Mouse (Mus musculus) liver, embryonic 13.5 days (tissue): Measurements from ENCODE around the gene Pmpcb. TPM values are rescaled to one million over a fixed set of nuclear protein-coding genes. Genes with fewer than 3 reads are reported as not detected.
A peak's percentile ranks its signal among the peaks of the same experiment; 100 is the strongest.
"Not testable (repeated sequence)": the region's sequence is repeated elsewhere in the genome, so short reads cannot be mapped to it uniquely, and the experiment has no call there.

Experiments
- ATAC-seq: fragments of 200-750 bp; cut with Nextera tagmentation; 2 replicates; pipeline ENCODE4 v1.8.0; 2017; ENCODE audit warnings: low read depth, mild to moderate bottlenecking, moderate number of reproducible peaks, moderate library complexity
- DNase-seq: peaks from one replicate; pipeline ENCODE4 v3.0.0; 2022
- H3K27ac ChIP-seq: fragments of 300-500 bp; sonication (generic); 2 replicates; pipeline ENCODE4 v1.5.1; 2015; ENCODE audit warnings: moderate library complexity, mild to moderate bottlenecking, inconsistent platforms
- H3K27me3 ChIP-seq: fragments of 300-500 bp; sonication (generic); 2 replicates; pipeline ENCODE4 v1.6.1; 2015; ENCODE audit warnings: mild to moderate bottlenecking, inconsistent platforms
- H3K36me3 ChIP-seq: fragments of 300-500 bp; sonication (generic); 2 replicates; pipeline ENCODE4 v1.6.1; 2015; ENCODE audit warnings: mild to moderate bottlenecking, inconsistent platforms
- H3K4me1 ChIP-seq: fragments of 300-500 bp; sonication (generic); replicated peaks from 2 replicates; pipeline ENCODE4 v1.6.1; 2015; ENCODE audit warnings: inconsistent platforms
- H3K4me2 ChIP-seq: fragments of 300-500 bp; sonication (generic); 2 replicates; pipeline ENCODE4 v1.6.1; 2015; ENCODE audit warnings: inconsistent platforms, mild to moderate bottlenecking, moderate library complexity
- H3K4me3 ChIP-seq: fragments of 300-500 bp; sonication (generic); replicated peaks from 2 replicates; pipeline ENCODE4 v1.5.1; 2015; ENCODE audit warnings: mild to moderate bottlenecking, inconsistent platforms
- H3K9ac ChIP-seq: fragments of 300-500 bp; sonication (generic); 2 replicates; pipeline ENCODE4 v1.6.1; 2015; ENCODE audit warnings: mild to moderate bottlenecking, inconsistent platforms
- H3K9me3 ChIP-seq: fragments of 300-500 bp; sonication (generic); replicated peaks from 2 replicates; pipeline ENCODE4 v1.6.1; 2016; ENCODE audit warnings: inconsistent platforms
- WGBS: fragments of 180-500 bp; shearing (Covaris S2); methylation state at CpG from one replicate; pipeline ENCODE4 v1.1.7; 2015; ENCODE audit not compliant: insufficient replicate concordance; 5-methylcytosine and 5-hydroxymethylcytosine counted together
- polyA plus RNA-seq: library from polyadenylated mRNA; unstranded; fragments of >200 nt; fragmentation: Nextera tagmentation; extraction: Ambion mirVana; gene quantifications from 2 replicates; pipeline ENCODE4 v1.2.1, GENCODE M21; 2015

Pmpcb gene
- 51.5 and 58.1 TPM in 2 replicates for polyA plus RNA-seq

GRCm38 (mm10) chr5:21736956-21737585 lies at the start of gene Pmpcb:
Pmpcb (plus strand) TSS chr5:21737141.
- WGBS = under 1% methylated on average over 42 of the region's 42 CpGs
- H3K27ac ChIP-seq = peak within 1 kb of the TSS; percentile 72
- peak; percentile 83 for ATAC-seq

GRCm38 (mm10) chr5:21692230-21692629 lies 44.7 kb upstream of the Pmpcb start:
- no peak overlapping the region for H3K9ac ChIP-seq
- no peak for ATAC-seq
- no peak for DNase-seq
- peaks cover 1% of the 10 kb centered on the region; the same call in 1 of the 2 replicates for H3K4me1 ChIP-seq
- H3K27me3 ChIP-seq = no peaks in the 10 kb centered on the region
- H3K36me3 ChIP-seq = no peaks in the 10 kb centered on the region
- no peak overlapping the region for H3K4me3 ChIP-seq
- 80% methylated on average over 5 of the region's 5 CpGs for WGBS
- no peak overlapping the region for H3K27ac ChIP-seq
- H3K9me3 ChIP-seq = no peaks in the 10 kb centered on the region
- H3K4me2 ChIP-seq = no peak overlapping the region

More at GRCm38 (mm10) chr5:21736956-21737585, at the start of gene Pmpcb:
- Histone ChIP-seq H3K36me3 (peaks cover 28% of the 10 kb centered on the region), H3K27me3 (no peaks in the 10 kb centered on the region), H3K9me3 (no peaks in the 10 kb centered on the region), H3K4me1 (peaks cover 18% of the 10 kb centered on the region), H3K4me2 (peak within 1 kb of the TSS; percentile 88), H3K4me3 (peak within 1 kb of the TSS; percentile 89), H3K9ac (peak within 1 kb of the TSS; percentile 86)
- peak; percentile 76 for DNase-seq

- Histone ChIP-seq H3K4me2 (no peak overlapping the region), H3K4me3 (no peak overlapping the region), H3K36me3 (no peaks in the 10 kb centered on the region), H3K27ac (no peak overlapping the region), H3K4me1 (no peaks in the 10 kb centered on the region; the same call in 1 of the 2 replicates), H3K27me3 (no peaks in the 10 kb centered on the region), H3K9ac (no peak overlapping the region), H3K9me3 (no peaks in the 10 kb centered on the region)
- WGBS = 44% methylated on average over 3 of the region's 3 CpGs
- DNase-seq = no peak
- ATAC-seq = no peak
Observed at GRCm38 (mm10) chr5:21693372-21693870, 43.5 kb upstream of the Pmpcb start.

- WGBS = 34% methylated on average over 3 of the region's 3 CpGs
- Histone ChIP-seq H3K4me1 (peaks cover 3% of the 10 kb centered on the region), H3K27me3 (no peaks in the 10 kb centered on the region), H3K9ac (no peak overlapping the region), H3K9me3 (no peaks in the 10 kb centered on the region), H3K27ac (no peak overlapping the region), H3K36me3 (no peaks in the 10 kb centered on the region), H3K4me2 (no peak overlapping the region), H3K4me3 (no peak overlapping the region)
- no peak for ATAC-seq
- no peak for DNase-seq
Observed at GRCm38 (mm10) chr5:21694854-21695490, 42.0 kb upstream of the Pmpcb start.

- not testable (repeated sequence) for H3K27ac ChIP-seq, H3K36me3 ChIP-seq, H3K9me3 ChIP-seq, H3K4me2 ChIP-seq, H3K4me3 ChIP-seq, ATAC-seq, H3K9ac ChIP-seq, DNase-seq, H3K27me3 ChIP-seq
- WGBS = 89% methylated on average over 3 of the region's 3 CpGs
- H3K4me1 ChIP-seq = peaks cover 27% of the 10 kb centered on the region
Observed at GRCm38 (mm10) chr5:21699555-21699954, 37.4 kb upstream of the Pmpcb start.

- peak overlapping the region; percentile 31; the same call in 1 of the 2 replicates for H3K27ac ChIP-seq
- H3K4me2 ChIP-seq = peak overlapping the region; percentile 85
- 25% methylated on average over 10 of the region's 10 CpGs for WGBS
- no peaks in the 10 kb centered on the region for H3K27me3 ChIP-seq
- no peaks in the 10 kb centered on the region for H3K36me3 ChIP-seq
- no peaks in the 10 kb centered on the region for H3K9me3 ChIP-seq
- peaks cover 27% of the 10 kb centered on the region for H3K4me1 ChIP-seq
- H3K9ac ChIP-seq = peak overlapping the region; percentile 76
- no peak for ATAC-seq
- peak overlapping the region; percentile 76 for H3K4me3 ChIP-seq
- no peak for DNase-seq
Observed at GRCm38 (mm10) chr5:21700272-21700821, 36.6 kb upstream of the Pmpcb start.

GRCm38 (mm10) chr5:21700934-21701333 lies 36.0 kb upstream of the Pmpcb start:
- Histone ChIP-seq H3K4me3 (peak overlapping the region; percentile 76), H3K4me1 (peaks cover 27% of the 10 kb centered on the region), H3K36me3 (no peaks in the 10 kb centered on the region), H3K9ac (peak overlapping the region; percentile 76), H3K27me3 (no peaks in the 10 kb centered on the region), H3K27ac (peak overlapping the region; percentile 31), H3K4me2 (peak overlapping the region; percentile 85), H3K9me3 (no peaks in the 10 kb centered on the region)
- ATAC-seq (peak; percentile 18), DNase-seq (no peak)
- under 1% methylated on average over 22 of the region's 22 CpGs for WGBS

- Histone ChIP-seq H3K9me3 (no peaks in the 10 kb centered on the region), H3K4me3 (peak within 1 kb of the TSS; percentile 76), H3K9ac (peak within 1 kb of the TSS; percentile 87), H3K27ac (peak within 1 kb of the TSS; percentile 92), H3K36me3 (no peaks in the 10 kb centered on the region), H3K4me1 (peaks cover 27% of the 10 kb centered on the region), H3K27me3 (no peaks in the 10 kb centered on the region), H3K4me2 (peak within 1 kb of the TSS; percentile 85)
- ATAC-seq (peak; percentile 97), DNase-seq (peak; percentile 100)
- under 1% methylated on average over 45 of the region's 59 CpGs for WGBS
Observed at GRCm38 (mm10) chr5:21701351-21702008, 35.5 kb upstream of the Pmpcb start, which contains the start of gene Napepld. Napepld (minus strand) TSS chr5:21701396.

GRCm38 (mm10) chr5:21702009-21702364 lies 35.0 kb upstream of the Pmpcb start:
- Histone ChIP-seq H3K27ac (peak overlapping the region; percentile 92), H3K27me3 (no peaks in the 10 kb centered on the region), H3K4me3 (peak overlapping the region; percentile 76), H3K36me3 (no peaks in the 10 kb centered on the region), H3K9me3 (no peaks in the 10 kb centered on the region), H3K9ac (peak overlapping the region; percentile 87), H3K4me1 (peaks cover 27% of the 10 kb centered on the region), H3K4me2 (peak overlapping the region; percentile 85)
- WGBS = 49% methylated on average over 2 of the region's 2 CpGs
- DNase-seq (no peak), ATAC-seq (no peak)

GRCm38 (mm10) chr5:21702873-21703475 lies 34.0 kb upstream of the Pmpcb start:
- DNase-seq (no peak), ATAC-seq (no peak)
- peaks cover 27% of the 10 kb centered on the region for H3K4me1 ChIP-seq
- WGBS = 66% methylated on average over 6 of the region's 6 CpGs
- H3K27ac ChIP-seq = peak overlapping the region; percentile 36; the same call in 1 of the 2 replicates
- no peaks in the 10 kb centered on the region for H3K9me3 ChIP-seq
- H3K36me3 ChIP-seq = no peaks in the 10 kb centered on the region
- no peak overlapping the region for H3K9ac ChIP-seq
- no peaks in the 10 kb centered on the region for H3K27me3 ChIP-seq
- no peak overlapping the region for H3K4me3 ChIP-seq
- H3K4me2 ChIP-seq = 0 out of 2 replicates have a peak overlapping the region, but pooled peaks have one; percentile 0
